Mouse (Mus musculus) myocyte (in vitro differentiated cells): ENCODE measurements at regions not wholly inside any gene's neighbourhood (a gene's known extent, or its start where the extent isn't known, plus 50 kb on each side); places are given as distances from the start of the nearest gene placed in this dataset.

Experiments
- H3K27me3 ChIP-seq: one replicate; pipeline ENCODE4 v1.6.1; 2011; ENCODE audit not compliant: control insufficient read depth, insufficient read depth, insufficient read length
- H3K36me3 ChIP-seq: one replicate; pipeline ENCODE4 v1.6.1; 2011; ENCODE audit not compliant: control insufficient read depth, insufficient read depth
- H3K4me2 ChIP-seq: one replicate; pipeline ENCODE4 v1.6.1; 2011; ENCODE audit warnings: low read depth, control low read depth
- H3K4me3 ChIP-seq: one replicate; pipeline ENCODE4 v1.5.1; 2011; ENCODE audit warnings: mild to moderate bottlenecking, control low read depth, moderate library complexity
- H3K79me2 ChIP-seq: one replicate; pipeline ENCODE4 v1.6.1; 2011; ENCODE audit not compliant: control insufficient read depth, insufficient read depth
- H3ac ChIP-seq: one replicate; pipeline ENCODE4 v1.6.1; 2011; ENCODE audit not compliant: control insufficient read depth, insufficient read length
- CEBPB ChIP-seq: IDR thresholded peaks from 2 replicates; pipeline ENCODE4 v1.6.1; 2011; ENCODE audit warnings: mild to moderate bottlenecking, moderate library complexity; ENCODE audit not compliant: poor library complexity, insufficient read depth, severe bottlenecking
- E2F4 ChIP-seq: IDR thresholded peaks from one replicate; pipeline ENCODE4 v1.6.1; 2011; ENCODE audit warnings: mild to moderate bottlenecking, control low read depth, moderate library complexity; ENCODE audit not compliant: insufficient read depth
- MAX ChIP-seq: IDR thresholded peaks from one replicate; pipeline ENCODE4 v1.6.1; 2011; ENCODE audit warnings: low read depth, mild to moderate bottlenecking, control low read depth
- MYOD1 ChIP-seq, 3 experiments: IDR thresholded peaks; one replicate each; pipeline ENCODE4 v1.6.1; 2011; ENCODE audit warnings: control low read depth in 2 of 3, low read depth in 2 of 3, mild to moderate bottlenecking in 2 of 3, moderate library complexity in 1 of 3; ENCODE audit not compliant: insufficient read length in 2 of 3, control insufficient read depth in 1 of 3
- MYOG ChIP-seq, 3 experiments: IDR thresholded peaks; one replicate each; pipeline ENCODE4 v1.6.1; 2011; ENCODE audit warnings: control low read depth in 2 of 3, low read depth in 2 of 3, mild to moderate bottlenecking in 2 of 3; ENCODE audit not compliant: insufficient read length in 2 of 3, control insufficient read depth in 1 of 3, insufficient read depth in 1 of 3
- POLR2A ChIP-seq: IDR thresholded peaks from one replicate; pipeline ENCODE4 v1.6.1; 2011; ENCODE audit warnings: low read depth, mild to moderate bottlenecking, control low read depth, moderate library complexity; ENCODE audit not compliant: insufficient read length
- POLR2AphosphoS2 ChIP-seq: IDR thresholded peaks from one replicate; pipeline ENCODE4 v1.6.1; 2011; ENCODE audit warnings: low read depth, control low read depth; ENCODE audit not compliant: insufficient read length
- REST ChIP-seq: IDR thresholded peaks from one replicate; pipeline ENCODE4 v1.6.1; 2011; ENCODE audit warnings: mild to moderate bottlenecking, control low read depth, moderate library complexity; ENCODE audit not compliant: insufficient read depth, insufficient read length
- SRF ChIP-seq: IDR thresholded peaks from one replicate; pipeline ENCODE4 v1.6.1; 2011; ENCODE audit warnings: low read depth; ENCODE audit not compliant: control insufficient read depth, insufficient read length
- TCF12 ChIP-seq: IDR thresholded peaks from one replicate; pipeline ENCODE4 v1.6.1; 2011; ENCODE audit warnings: mild to moderate bottlenecking, control low read depth; ENCODE audit not compliant: poor library complexity, insufficient read depth, severe bottlenecking
- TCF3 ChIP-seq: IDR thresholded peaks from one replicate; pipeline ENCODE4 v1.6.1; 2011; ENCODE audit warnings: low read depth, control low read depth; ENCODE audit not compliant: insufficient read length
- USF1 ChIP-seq: IDR thresholded peaks from one replicate; pipeline ENCODE4 v1.6.1; 2011; ENCODE audit warnings: low read depth, mild to moderate bottlenecking, control low read depth, moderate library complexity

GRCm38 (mm10) chr4:137178833-137179232 lies 98.5 kb upstream of the Wnt4 start:
- no peaks in the 10 kb centered on the region for H3K27me3 ChIP-seq
- no peaks in the 10 kb centered on the region for H3K79me2 ChIP-seq
- TF ChIP-seq POLR2A (no peak), MAX (no peak), TCF3 (no peak), REST (no peak), SRF (no peak), USF1 (no peak), POLR2AphosphoS2 (no peak), MYOG (IDR thresholded peaks at IDR 0.05; ENCODE audit: control insufficient read depth in 1 of 3, insufficient read depth in 1 of 3, insufficient read length in 2 of 3, low read depth in 2 of 3) (no peak), MYOD1 (IDR thresholded peaks at IDR 0.05; ENCODE audit: control insufficient read depth in 1 of 3, insufficient read length in 2 of 3, low read depth in 2 of 3) (no peak), CEBPB (no peak), TCF12 (no peak), E2F4 (no peak)
- H3K4me2 ChIP-seq = no peak overlapping the region
- no peak overlapping the region for H3K4me3 ChIP-seq
- no peaks in the 10 kb centered on the region for H3K36me3 ChIP-seq
- H3ac ChIP-seq = no peak overlapping the region

- TF ChIP-seq E2F4 (no peak), CEBPB (no peak)
- Histone ChIP-seq H3K27me3 (peaks cover 8% of the 10 kb centered on the region), H3K79me2 (no peaks in the 10 kb centered on the region), H3K4me3 (no peak overlapping the region), H3K36me3 (no peaks in the 10 kb centered on the region), H3ac (no peak overlapping the region), H3K4me2 (no peak overlapping the region)
These were observed 112.4 kb upstream of the Wnt4 start for GRCm38 (mm10) chr4:137164933-137165332.

GRCm38 (mm10) chr4:137164429-137164828 lies 112.9 kb upstream of the Wnt4 start:
- peaks cover 8% of the 10 kb centered on the region for H3K27me3 ChIP-seq
- TF ChIP-seq MAX (no peak), CEBPB (no peak), MYOD1 (IDR thresholded peaks at IDR 0.05; ENCODE audit: control insufficient read depth in 1 of 3, insufficient read length in 2 of 3, low read depth in 2 of 3) (no peak), TCF12 (no peak), MYOG (IDR thresholded peaks at IDR 0.05; ENCODE audit: control insufficient read depth in 1 of 3, insufficient read depth in 1 of 3, insufficient read length in 2 of 3, low read depth in 2 of 3) (peak in 1 of 3 experiments; percentile 42), USF1 (no peak), TCF3 (no peak)

GRCm38 (mm10) chr4:137163962-137164361 lies 113.3 kb upstream of the Wnt4 start:
- H3K79me2 ChIP-seq = no peaks in the 10 kb centered on the region
- TF ChIP-seq TCF3 (no peak), E2F4 (no peak), MYOG (IDR thresholded peaks at IDR 0.05; ENCODE audit: control insufficient read depth in 1 of 3, insufficient read depth in 1 of 3, insufficient read length in 2 of 3, low read depth in 2 of 3) (no peak), SRF (no peak), POLR2AphosphoS2 (no peak), CEBPB (no peak), MYOD1 (IDR thresholded peaks at IDR 0.05; ENCODE audit: control insufficient read depth in 1 of 3, insufficient read length in 2 of 3, low read depth in 2 of 3) (no peak), MAX (no peak), REST (no peak), POLR2A (no peak), USF1 (no peak), TCF12 (no peak)
- H3K27me3 ChIP-seq = peaks cover 8% of the 10 kb centered on the region
- no peak overlapping the region for H3ac ChIP-seq
- no peak overlapping the region for H3K4me3 ChIP-seq
- no peaks in the 10 kb centered on the region for H3K36me3 ChIP-seq
- no peak overlapping the region for H3K4me2 ChIP-seq

More at GRCm38 (mm10) chr4:137164429-137164828, 112.9 kb upstream of the Wnt4 start:
- no peaks in the 10 kb centered on the region for H3K79me2 ChIP-seq
- H3K4me2 ChIP-seq = no peak overlapping the region
- no peak overlapping the region for H3ac ChIP-seq
- no peak overlapping the region for H3K4me3 ChIP-seq
- no peaks in the 10 kb centered on the region for H3K36me3 ChIP-seq

- H3K27me3 ChIP-seq = peaks cover 26% of the 10 kb centered on the region
- H3K36me3 ChIP-seq = no peaks in the 10 kb centered on the region
- no peaks in the 10 kb centered on the region for H3K79me2 ChIP-seq
- TF ChIP-seq POLR2A = no peak
- TF ChIP-seq E2F4 = no peak
- no peak overlapping the region for H3ac ChIP-seq
- no peak overlapping the region for H3K4me2 ChIP-seq
- no peak overlapping the region for H3K4me3 ChIP-seq
These were observed 111.9 kb upstream of the Zbtb40 start for GRCm38 (mm10) chr4:137160526-137160925.
